Mouse (Mus musculus) liver, embryonic 11.5 days (tissue): ENCODE results near the gene Tmem9. TPM values are rescaled to one million over a fixed set of nuclear protein-coding genes. Genes with fewer than 3 reads are reported as not detected.

Experiments used
- ATAC-seq: fragments of 200-750 bp; cut with Nextera tagmentation; replicated peaks from 2 replicates; pipeline ENCODE4 v1.8.0; 2017; ENCODE audit warnings: moderate number of reproducible peaks, mild to moderate bottlenecking, moderate TSS enrichment, moderate library complexity; ENCODE audit not compliant: low FRiP score
- DNase-seq: peaks from one replicate; pipeline ENCODE4 v3.0.0-alpha.2; 2017; ENCODE audit warnings: low spot score
- H3K27ac ChIP-seq: fragments of 300-500 bp; sonication (generic); 2 replicates; pipeline ENCODE4 v1.5.1; 2014; ENCODE audit warnings: mild to moderate bottlenecking, low read depth, low read length, control low read depth
- H3K27me3 ChIP-seq: fragments of 300-500 bp; sonication (generic); replicated peaks from 2 replicates; pipeline ENCODE4 v1.6.1; 2014; ENCODE audit warnings: low read length, mixed read lengths; ENCODE audit not compliant: control insufficient read depth, insufficient read depth
- H3K36me3 ChIP-seq: fragments of 300-500 bp; sonication (generic); 2 replicates; pipeline ENCODE4 v1.6.1; 2014; ENCODE audit warnings: mild to moderate bottlenecking, low read length, moderate library complexity, mixed read lengths; ENCODE audit not compliant: control insufficient read depth, insufficient read depth
- H3K4me1 ChIP-seq: fragments of 300-500 bp; sonication (generic); replicated peaks from 2 replicates; pipeline ENCODE4 v1.6.1; 2014; ENCODE audit warnings: low read length, mixed read lengths; ENCODE audit not compliant: control insufficient read depth, insufficient read depth
- H3K4me2 ChIP-seq: fragments of 300-500 bp; sonication (generic); 2 replicates; pipeline ENCODE4 v1.6.1; 2014; ENCODE audit warnings: mild to moderate bottlenecking, control low read depth, moderate library complexity
- H3K4me3 ChIP-seq: fragments of 300-500 bp; sonication (generic); 2 replicates; pipeline ENCODE4 v1.5.1; 2014; ENCODE audit warnings: low read depth, low read length, control low read depth
- H3K9ac ChIP-seq: fragments of 300-500 bp; sonication (generic); 2 replicates; pipeline ENCODE4 v1.6.1; 2014; ENCODE audit warnings: low read depth, low read length, control low read depth
- H3K9me3 ChIP-seq: fragments of 300-500 bp; sonication (generic); 2 replicates; pipeline ENCODE4 v1.6.1; 2016; ENCODE audit warnings: low read length, inconsistent platforms, mixed read lengths; ENCODE audit not compliant: control insufficient read depth
- WGBS: fragments of 180-500 bp; shearing (Covaris S2); extraction: QIAGEN DNeasy Blood & Tissue Kit; methylation state at CpG from one replicate; pipeline ENCODE4 v1.1.7; 2014; 5-methylcytosine and 5-hydroxymethylcytosine counted together
- polyA plus RNA-seq: library from polyadenylated mRNA; unstranded; fragments of >200 nt; fragmentation: Nextera tagmentation; extraction: Ambion mirVana; gene quantifications from 2 replicates; pipeline ENCODE4 v1.2.1, GENCODE M21; 2014

Tmem9 gene
- polyA plus RNA-seq, 1 experiment from 2014 or later = 92.6 TPM

DNA sequence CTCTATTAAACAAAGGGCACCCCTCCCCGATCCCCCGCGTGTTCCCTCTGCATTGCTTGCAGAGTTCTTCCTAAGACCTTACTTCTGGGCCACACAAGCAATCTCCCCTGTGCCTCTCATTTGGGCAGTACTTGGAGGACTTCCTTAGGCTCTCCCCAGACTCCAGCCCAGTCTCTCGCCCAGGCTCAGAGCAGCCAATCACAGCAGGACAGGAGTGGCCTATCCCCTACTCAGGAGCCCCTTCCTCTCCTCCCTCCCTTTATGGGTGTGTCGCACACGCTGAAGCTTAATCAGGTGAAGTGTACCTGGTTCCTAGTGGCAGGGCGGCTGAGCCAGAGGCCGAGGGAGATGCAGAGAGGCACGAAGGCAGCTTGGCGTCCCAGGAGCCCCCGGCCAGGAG is 32.5 kb downstream of the Tmem9 start:
- ATAC-seq = no peak
- no peaks in the 10 kb centered on the region for H3K4me1 ChIP-seq
- H3K36me3 ChIP-seq = no peaks in the 10 kb centered on the region
- H3K4me2 ChIP-seq = no peak overlapping the region
- no peak overlapping the region for H3K9ac ChIP-seq
- peaks cover 25% of the 10 kb centered on the region for H3K27me3 ChIP-seq
- no peak overlapping the region for H3K27ac ChIP-seq
- H3K4me3 ChIP-seq = no peak overlapping the region
- H3K9me3 ChIP-seq = no peaks in the 10 kb centered on the region
- DNase-seq = no peak
- 17% methylated on average over 11 of the region's 11 CpGs for WGBS

DNA sequence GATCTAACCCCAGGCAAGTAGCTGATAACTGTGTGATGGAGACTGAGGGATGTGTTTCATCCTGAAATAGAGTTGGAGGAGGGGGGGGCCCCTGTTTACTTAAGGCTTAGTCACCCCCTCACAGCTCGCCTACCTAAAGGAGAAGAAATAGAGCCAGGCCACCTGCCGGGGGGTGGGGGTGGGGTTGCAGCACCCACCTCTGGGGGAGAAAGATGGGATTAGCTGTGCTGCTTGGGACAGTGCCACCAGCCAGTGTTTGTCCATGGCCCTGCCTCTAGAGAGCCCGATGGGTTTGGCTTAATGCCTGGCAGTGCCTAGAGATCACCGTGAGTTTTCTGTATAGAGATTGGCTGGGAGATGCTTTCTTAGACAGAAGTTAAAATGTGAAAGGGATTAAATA is 32.9 kb downstream of the Tmem9 start:
- ATAC-seq (no peak), DNase-seq (no peak)
- H3K9ac ChIP-seq = no peak overlapping the region
- no peak overlapping the region for H3K4me2 ChIP-seq
- H3K4me3 ChIP-seq = no peak overlapping the region
- 34% methylated on average over 4 of the region's 4 CpGs for WGBS
- H3K27me3 ChIP-seq = peaks cover 25% of the 10 kb centered on the region
- no peaks in the 10 kb centered on the region for H3K4me1 ChIP-seq
- H3K27ac ChIP-seq = no peak overlapping the region
- H3K9me3 ChIP-seq = no peaks in the 10 kb centered on the region
- H3K36me3 ChIP-seq = no peaks in the 10 kb centered on the region

DNA sequence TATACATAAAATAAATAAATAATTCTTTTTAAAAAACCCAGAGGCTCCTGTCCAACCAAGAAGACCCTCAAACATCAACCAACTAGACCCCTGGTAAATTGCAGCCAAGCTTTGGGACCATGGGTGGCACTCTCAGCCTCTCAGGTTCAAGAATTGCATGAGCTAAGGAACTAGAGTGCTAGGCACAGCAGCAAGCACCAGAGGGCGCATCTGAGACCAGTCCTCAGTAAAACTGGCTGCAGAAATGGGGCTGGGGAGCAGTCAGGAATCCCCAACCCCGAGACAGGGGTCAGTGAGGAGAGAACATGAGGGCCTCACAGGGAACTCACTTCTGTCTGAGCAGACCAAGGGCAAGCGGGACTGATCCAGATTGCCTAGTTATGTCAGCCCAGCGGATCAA is 37.8 kb downstream of the Tmem9 start:
- no peak overlapping the region for H3K4me3 ChIP-seq
- no peaks in the 10 kb centered on the region for H3K9me3 ChIP-seq
- H3K9ac ChIP-seq = no peak overlapping the region
- peaks cover 38% of the 10 kb centered on the region for H3K27me3 ChIP-seq
- peak; percentile 55 for DNase-seq
- no peaks in the 10 kb centered on the region; the same call in 1 of the 2 replicates for H3K4me1 ChIP-seq
- no peak overlapping the region for H3K4me2 ChIP-seq
- WGBS = 15% methylated on average over 4 of the region's 4 CpGs
- H3K36me3 ChIP-seq = no peaks in the 10 kb centered on the region
- no peak overlapping the region for H3K27ac ChIP-seq
- no peak for ATAC-seq

DNA sequence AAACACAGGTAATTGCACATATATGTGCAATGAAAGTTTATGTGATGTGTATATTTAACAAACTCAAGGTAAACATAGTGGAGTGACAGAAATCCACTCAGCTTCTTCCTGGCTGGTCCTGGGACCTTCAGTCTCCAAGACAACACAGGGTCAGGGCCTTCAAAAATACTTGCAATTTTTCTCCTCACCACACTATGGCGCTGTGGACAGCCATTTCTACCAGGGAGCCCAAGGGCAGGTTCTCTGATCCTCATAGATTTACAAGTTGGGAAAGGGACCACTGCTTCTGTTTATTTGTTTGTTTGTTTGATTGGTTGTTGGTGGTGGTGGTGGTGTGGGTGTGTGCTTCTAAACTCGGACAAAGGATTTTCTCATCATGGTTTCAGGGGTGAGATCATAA is 39.5 kb downstream of the Tmem9 start:
- Histone ChIP-seq H3K36me3 (no peaks in the 10 kb centered on the region), H3K27me3 (peaks cover 42% of the 10 kb centered on the region), H3K4me3 (no peak overlapping the region), H3K27ac (no peak overlapping the region), H3K9ac (no peak overlapping the region), H3K9me3 (no peaks in the 10 kb centered on the region), H3K4me1 (peaks cover 4% of the 10 kb centered on the region; the same call in 1 of the 2 replicates), H3K4me2 (no peak overlapping the region)
- no peak for DNase-seq
- ATAC-seq = no peak
- WGBS = 3% methylated on average over 2 of the region's 2 CpGs

DNA sequence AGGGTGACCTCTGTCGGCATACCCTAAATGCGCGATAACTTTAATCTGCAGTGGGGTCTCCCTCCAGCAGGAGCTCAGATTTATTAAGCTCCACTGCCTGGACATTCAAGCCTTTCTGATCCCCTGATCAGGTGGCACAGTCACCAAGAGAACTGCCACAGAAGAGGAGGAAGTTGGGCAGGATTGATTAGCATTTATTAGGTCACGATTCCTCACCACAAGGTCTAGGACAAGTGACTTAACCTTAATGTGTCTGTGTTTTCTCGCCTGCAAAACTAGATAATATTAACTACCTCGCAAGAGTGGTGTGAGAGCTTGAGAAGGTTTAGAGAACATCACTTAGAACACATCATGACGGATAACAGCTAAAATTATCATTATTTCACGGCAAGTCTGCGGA is 39.9 kb downstream of the Tmem9 start:
- no peak overlapping the region for H3K4me2 ChIP-seq
- WGBS = 56% methylated on average over 9 of the region's 9 CpGs
- no peaks in the 10 kb centered on the region for H3K36me3 ChIP-seq
- ATAC-seq = no peak
- peaks cover 47% of the 10 kb centered on the region for H3K27me3 ChIP-seq
- H3K9ac ChIP-seq = no peak overlapping the region
- peaks cover 4% of the 10 kb centered on the region; the same call in 1 of the 2 replicates for H3K4me1 ChIP-seq
- no peak for DNase-seq
- H3K9me3 ChIP-seq = no peaks in the 10 kb centered on the region
- no peak overlapping the region for H3K4me3 ChIP-seq
- no peak overlapping the region for H3K27ac ChIP-seq

DNA sequence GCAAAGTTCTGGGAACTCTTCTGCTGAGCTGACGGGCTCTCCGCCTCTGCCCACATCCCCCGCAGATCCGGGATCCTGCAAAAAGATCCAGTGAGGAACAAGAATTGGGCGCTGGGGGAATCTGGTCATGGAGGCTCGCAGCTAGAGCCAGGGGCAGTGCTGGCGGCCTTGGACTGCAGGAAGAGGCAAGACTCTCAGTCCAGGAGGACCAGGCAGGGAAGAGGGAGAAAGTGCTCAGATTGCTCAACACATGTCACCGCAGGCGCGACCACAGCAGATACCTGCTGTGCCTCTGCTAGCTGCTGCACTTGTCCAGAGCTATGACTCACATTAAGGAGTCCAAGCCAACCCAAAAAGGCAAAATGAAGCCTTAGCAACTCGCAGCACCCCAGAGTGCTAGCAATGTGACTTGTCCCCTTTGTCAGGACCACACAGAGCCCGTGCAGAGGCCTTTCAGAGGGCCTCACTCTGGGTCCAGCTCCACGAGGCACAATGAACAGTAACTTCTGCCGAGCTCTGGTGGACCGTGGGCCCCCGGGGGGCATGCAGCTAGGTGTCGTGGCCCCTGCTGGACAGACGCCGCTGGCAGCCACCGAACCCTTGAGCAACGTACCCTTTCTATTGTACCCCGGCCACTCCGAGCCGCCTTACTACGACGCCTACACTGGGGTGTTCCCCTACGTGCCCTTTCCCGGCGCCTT is 42.5 kb downstream of the Tmem9 start, which contains the start of gene Ascl5:
TSS of gene Ascl5 (plus strand) at position 493 of the 701 bp plus-strand sequence.
- DNase-seq = no peak

DNA sequence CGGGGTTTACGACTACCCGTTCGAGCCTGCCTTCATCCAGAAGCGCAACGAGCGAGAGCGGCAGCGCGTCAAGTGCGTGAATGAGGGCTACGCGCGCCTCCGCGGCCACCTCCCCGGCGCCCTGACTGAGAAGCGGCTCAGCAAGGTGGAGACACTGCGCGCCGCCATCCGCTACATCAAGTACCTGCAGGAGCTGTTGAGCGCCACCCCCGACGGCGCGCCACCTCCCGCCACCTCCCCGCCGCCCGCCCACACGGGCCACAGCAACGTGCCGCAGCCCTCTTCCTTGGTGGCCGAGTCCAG is 43.0 kb downstream of the Tmem9 start:
- Histone ChIP-seq H3K36me3 (no peaks in the 10 kb centered on the region), H3K9me3 (no peaks in the 10 kb centered on the region), H3K4me1 (peaks cover 4% of the 10 kb centered on the region; the same call in 1 of the 2 replicates), H3K27ac (no peak overlapping the region), H3K4me2 (peak overlapping the region; percentile 58), H3K9ac (no peak overlapping the region), H3K4me3 (peak overlapping the region; percentile 32), H3K27me3 (peaks cover 58% of the 10 kb centered on the region)
- ATAC-seq = 0 out of 2 replicates have a peak, but pooled peaks have one; percentile 6
- DNase-seq = no peak
- WGBS = 4% methylated on average over 36 of the region's 36 CpGs

More for the DNA sequence above, 42.5 kb downstream of the Tmem9 start, which contains the start of gene Ascl5:
- Histone ChIP-seq H3K27ac (no peak within 1 kb of the TSS), H3K4me3 (peak within 1 kb of the TSS; percentile 32), H3K9ac (no peak within 1 kb of the TSS), H3K9me3 (no peaks in the 10 kb centered on the region), H3K4me2 (peak within 1 kb of the TSS; percentile 58), H3K27me3 (peaks cover 58% of the 10 kb centered on the region), H3K36me3 (no peaks in the 10 kb centered on the region), H3K4me1 (peaks cover 4% of the 10 kb centered on the region; the same call in 1 of the 2 replicates)
- no peak for ATAC-seq
- 20% methylated on average over 29 of the region's 29 CpGs for WGBS

DNA sequence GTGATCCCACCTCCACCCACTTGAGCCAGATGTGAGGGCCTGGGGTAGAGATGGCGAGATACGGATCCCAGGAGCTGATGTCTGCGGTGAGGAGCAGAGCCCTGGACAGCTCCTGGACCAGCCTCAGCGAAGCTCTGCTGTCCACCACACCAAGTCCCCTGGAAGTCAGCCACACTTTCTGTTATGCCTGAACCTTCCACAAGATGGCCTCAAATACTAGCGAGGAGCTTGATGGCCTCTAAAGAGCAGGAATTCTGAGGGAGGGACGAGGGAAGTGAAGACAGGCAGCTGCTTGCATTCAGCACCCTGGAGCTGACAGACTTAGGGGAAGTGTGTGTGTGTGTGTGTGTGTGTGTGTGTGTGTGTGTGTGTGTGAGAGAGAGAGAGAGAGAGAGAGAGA is 43.5 kb downstream of the Tmem9 start:
- H3K4me2 ChIP-seq = peak overlapping the region; percentile 58
- ATAC-seq (peak; percentile 60), DNase-seq (peak; percentile 42)
- no peaks in the 10 kb centered on the region for H3K36me3 ChIP-seq
- no peak overlapping the region for H3K9ac ChIP-seq
- H3K4me3 ChIP-seq = peak overlapping the region; percentile 32; the same call in 1 of the 2 replicates
- H3K9me3 ChIP-seq = no peaks in the 10 kb centered on the region
- no peak overlapping the region for H3K27ac ChIP-seq
- 0% methylated on average over 6 of the region's 6 CpGs for WGBS
- peaks cover 4% of the 10 kb centered on the region; the same call in 1 of the 2 replicates for H3K4me1 ChIP-seq
- peaks cover 60% of the 10 kb centered on the region for H3K27me3 ChIP-seq

DNA sequence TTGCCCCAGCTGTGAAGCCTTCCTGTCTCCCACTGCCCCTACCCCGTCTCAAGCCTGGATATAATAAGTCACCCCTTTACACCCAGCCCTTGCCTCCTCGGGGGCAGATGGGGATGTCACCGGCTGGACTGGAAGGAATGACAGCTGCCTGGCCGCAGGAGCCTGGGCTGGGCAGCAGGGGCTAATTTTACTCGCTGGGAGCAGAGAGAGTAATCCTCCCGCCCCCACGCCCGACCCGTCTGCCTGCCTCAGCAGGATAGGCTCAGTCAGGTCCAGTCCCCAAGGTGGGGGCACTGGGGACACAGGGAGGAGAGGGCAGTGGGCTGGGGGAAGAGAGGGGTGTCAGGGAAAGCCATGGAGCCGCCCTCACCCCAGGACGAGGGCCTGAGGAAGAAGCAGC is 44.6 kb downstream of the Tmem9 start, which contains the start of gene Cacna1s:
TSS of gene Cacna1s (plus strand) at position 204 of the 400 bp plus-strand sequence.
- no peak for DNase-seq
- Histone ChIP-seq H3K27me3 (peaks cover 62% of the 10 kb centered on the region), H3K36me3 (no peaks in the 10 kb centered on the region), H3K9me3 (no peaks in the 10 kb centered on the region), H3K27ac (no peak within 1 kb of the TSS), H3K4me3 (no peak within 1 kb of the TSS), H3K4me1 (peaks cover 4% of the 10 kb centered on the region; the same call in 1 of the 2 replicates), H3K9ac (no peak within 1 kb of the TSS), H3K4me2 (no peak within 1 kb of the TSS)
- no peak for ATAC-seq
- 38% methylated on average over 11 of the region's 11 CpGs for WGBS
